Mouse (Mus musculus): ENCODE data around the gene Fancc.

The Fancc gene

GRCm38 (mm10) chr13:63246332-63246940 is 250.6 kb downstream of the Fancc start:
- DNase-seq (ENCODE audit: low spot score in 2 of 2) = no peak

GRCm38 (mm10) chr13:63245812-63246211 is 251.3 kb downstream of the Fancc start:
- no peak for DNase-seq (ENCODE audit: low spot score in 2 of 2)

- DNase-seq (ENCODE audit: low spot score in 2 of 2) = no peak
Observed at GRCm38 (mm10) chr13:63245218-63245617, 251.9 kb downstream of the Fancc start.

- DNase-seq (ENCODE audit: low spot score in 2 of 2) = no peak
Observed at GRCm38 (mm10) chr13:63244425-63244824, 252.7 kb downstream of the Fancc start.

GRCm38 (mm10) chr13:63243586-63243985 is 253.5 kb downstream of the Fancc start:
- DNase-seq (ENCODE audit: low spot score in 2 of 2) = no peak

- no peak for DNase-seq (ENCODE audit: low spot score in 2 of 2)
Observed at GRCm38 (mm10) chr13:63242401-63243192, 254.5 kb downstream of the Fancc start.

- no peak for DNase-seq (ENCODE audit: low spot score in 2 of 2)
Observed at GRCm38 (mm10) chr13:63241665-63242064, 255.4 kb downstream of the Fancc start.

GRCm38 (mm10) chr13:63240835-63241234 is 256.2 kb downstream of the Fancc start:
- no peak for DNase-seq (ENCODE audit: low spot score in 2 of 2)

- peak in 1 of 2 experiments; percentile 61 for DNase-seq (ENCODE audit: low spot score in 2 of 2)
Observed at GRCm38 (mm10) chr13:63239877-63240671, 257.0 kb downstream of the Fancc start.

- DNase-seq (ENCODE audit: low spot score in 2 of 2) = no peak
Observed at GRCm38 (mm10) chr13:63239301-63239804, 257.7 kb downstream of the Fancc start.

GRCm38 (mm10) chr13:63238045-63238444 is 259.0 kb downstream of the Fancc start:
- no peak for DNase-seq (ENCODE audit: low spot score in 2 of 2)

- no peak for DNase-seq (ENCODE audit: low spot score in 2 of 2)
Observed at GRCm38 (mm10) chr13:63236159-63236893, 260.8 kb downstream of the Fancc start.

- no peak for DNase-seq (ENCODE audit: low spot score in 2 of 2)
Observed at GRCm38 (mm10) chr13:63235551-63235950, 261.5 kb downstream of the Fancc start.

Data from frontal cortex, postnatal 14 days (tissue).